Mouse (Mus musculus) olfactory bulb, adult 2 months (tissue): ENCODE results near the gene P3h4. TPM values are rescaled to one million over a fixed set of nuclear protein-coding genes. Genes with fewer than 3 reads are reported as not detected.

Experiments
- H3K27ac ChIP-seq: fragments of 200-500 bp; 2 replicates; pipeline ENCODE4 v1.5.1; 2012; ENCODE audit warnings: low read depth, low read length; ENCODE audit not compliant: insufficient read depth
- H3K4me1 ChIP-seq: fragments of 200-500 bp; 2 replicates; pipeline ENCODE4 v1.6.1; 2012; ENCODE audit warnings: low read length; ENCODE audit not compliant: control insufficient read depth, insufficient read depth
- H3K4me3 ChIP-seq: fragments of 200-500 bp; 2 replicates; pipeline ENCODE4 v1.5.1; 2012; ENCODE audit warnings: mild to moderate bottlenecking, low read depth, low read length, moderate library complexity; ENCODE audit not compliant: insufficient read depth
- CTCF ChIP-seq: fragments of 200-500 bp; IDR thresholded peaks from 2 replicates; pipeline ENCODE4 v1.5.1; 2012; ENCODE audit warnings: low read depth, mild to moderate bottlenecking, low read length, moderate library complexity; ENCODE audit not compliant: insufficient read depth
- POLR2A ChIP-seq: fragments of 200-500 bp; IDR thresholded peaks from 2 replicates; pipeline ENCODE4 v1.6.1; 2012; ENCODE audit warnings: mild to moderate bottlenecking, low read depth, low read length, moderate library complexity; ENCODE audit not compliant: insufficient read depth
- WGBS: fragments of 180-500 bp; shearing (Covaris S2); methylation state at CpG from one replicate; pipeline ENCODE4 v1.1.7; 2018; 5-methylcytosine and 5-hydroxymethylcytosine counted together
- polyA plus RNA-seq: library from polyadenylated mRNA; stranded (reverse); fragments of >200 nt; gene quantifications from 2 replicates; pipeline ENCODE4 v1.2.4, GENCODE M21; 2012; ENCODE audit warnings: low replicate concordance; ENCODE audit not compliant: missing spikeins, insufficient read depth, insufficient read length

The P3h4 gene
- polyA plus RNA-seq, 1 experiment: not detected

DNA sequence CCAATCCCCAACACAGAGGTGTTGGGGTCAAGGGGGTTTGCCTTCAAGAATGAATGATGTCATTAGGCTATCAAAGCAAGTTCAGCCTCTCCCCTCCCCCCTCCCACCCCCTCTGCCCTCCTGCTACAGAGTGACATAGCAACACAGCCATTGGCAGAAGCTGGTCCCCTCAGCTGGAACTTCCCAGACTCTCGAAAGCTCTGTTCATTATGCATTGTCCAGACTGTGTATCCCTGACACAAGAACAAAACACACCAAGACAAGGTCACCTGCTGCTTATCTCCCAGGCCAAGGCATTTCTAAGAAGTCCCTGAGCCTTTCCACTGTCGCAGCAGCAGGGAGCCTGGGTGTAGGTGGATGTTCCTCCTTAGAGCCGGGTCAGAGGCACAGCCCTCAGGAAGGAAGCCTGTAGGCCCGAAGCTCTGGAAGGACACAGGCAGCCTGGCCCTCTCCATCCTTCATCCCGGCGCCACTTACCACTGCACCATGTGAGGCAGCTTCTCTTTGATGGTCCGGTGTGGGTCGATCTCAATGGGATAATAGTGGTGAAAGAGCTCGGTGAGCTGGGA is 21.1 kb upstream of the P3h4 start:
- TF ChIP-seq POLR2A (no peak), CTCF (no peak)
- Histone ChIP-seq H3K4me3 (no peak overlapping the region), H3K27ac (no peak overlapping the region), H3K4me1 (peaks cover 3% of the 10 kb centered on the region; the same call in 1 of the 2 replicates)
- 76% methylated on average over 9 of the region's 9 CpGs for WGBS

DNA sequence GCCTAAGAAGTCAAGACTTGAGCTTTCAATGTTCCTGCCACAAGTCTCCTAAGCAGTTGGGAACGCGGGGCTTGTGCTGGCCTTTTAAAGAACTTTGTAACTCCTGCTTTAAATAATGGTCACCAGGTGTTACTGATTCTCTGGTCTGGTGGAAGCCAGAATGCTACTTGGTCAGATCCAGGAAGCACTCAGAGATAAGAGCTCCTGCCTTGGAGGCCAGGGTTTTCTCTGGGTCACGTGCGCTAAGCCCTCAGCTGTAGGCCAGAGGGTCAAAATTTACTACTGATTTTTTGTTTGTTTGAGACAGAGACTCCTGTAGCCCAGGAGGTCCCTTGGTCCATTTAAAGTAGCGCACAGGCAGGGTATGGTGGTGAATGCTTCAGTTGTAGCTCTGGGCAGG is 17.4 kb upstream of the P3h4 start:
- 99% methylated on average over 5 of the region's 5 CpGs for WGBS
- TF ChIP-seq POLR2A: no peak
- no peak for TF ChIP-seq CTCF

DNA sequence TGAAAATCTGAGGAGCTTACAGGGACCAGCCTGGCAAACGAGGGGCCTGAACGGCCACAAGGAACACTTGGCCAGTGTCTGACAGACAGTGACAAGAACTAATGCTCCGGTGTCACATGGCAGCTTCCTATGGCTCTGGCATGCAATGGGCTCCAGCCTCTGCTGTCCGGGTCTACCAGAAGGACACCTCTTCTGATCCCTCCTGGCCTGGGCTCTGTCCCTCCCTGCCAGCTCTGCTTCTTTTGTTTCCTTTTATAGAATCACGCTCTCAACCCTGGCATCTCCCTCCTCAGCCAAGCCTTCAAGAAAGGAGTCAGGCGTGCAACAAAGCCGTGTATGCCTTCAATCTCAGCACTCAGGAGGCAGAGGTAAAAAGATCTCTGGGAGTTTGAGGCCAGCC is 15.4 kb upstream of the P3h4 start:
- Histone ChIP-seq H3K27ac (no peak overlapping the region), H3K4me1 (0 out of 2 replicates have a peak, but pooled peaks cover 12% of the 10 kb centered on the region), H3K4me3 (no peak overlapping the region)
- TF ChIP-seq CTCF: no peak
- no peak for TF ChIP-seq POLR2A
- 57% methylated on average over 7 of the region's 7 CpGs for WGBS

More for the DNA sequence above, 17.4 kb upstream of the P3h4 start:
- H3K4me3 ChIP-seq: no peak overlapping the region
- peaks cover 12% of the 10 kb centered on the region; the same call in 1 of the 2 replicates for H3K4me1 ChIP-seq
- no peak overlapping the region for H3K27ac ChIP-seq

DNA sequence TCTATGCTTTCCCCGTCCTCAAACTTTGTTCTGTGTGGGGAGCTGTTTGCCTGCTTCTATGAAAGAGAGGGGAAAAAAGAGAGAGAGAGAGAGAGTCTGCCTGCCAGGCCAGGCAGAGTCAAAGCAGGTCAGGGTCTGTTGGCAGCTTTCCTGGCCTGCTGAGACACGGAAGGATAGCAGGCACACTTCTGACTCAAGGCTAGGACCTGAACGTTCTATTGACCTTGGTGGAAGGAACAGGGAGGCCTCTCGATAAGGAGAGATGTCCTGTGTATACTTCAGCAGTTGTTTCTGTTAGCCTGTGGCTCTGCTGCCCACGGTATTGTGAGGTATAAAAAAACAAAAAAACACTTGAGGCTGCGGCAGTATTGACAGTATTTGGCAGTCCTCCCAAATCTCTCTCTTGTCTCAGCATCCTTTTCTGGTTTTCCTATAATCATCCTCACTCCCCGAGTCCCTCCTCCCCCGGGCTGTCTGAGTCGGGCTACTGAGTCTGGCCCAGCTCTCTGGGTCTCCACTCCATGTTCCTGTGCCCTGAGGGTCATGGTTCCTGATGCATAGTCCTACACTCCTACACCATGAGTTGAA is 14.1 kb upstream of the P3h4 start:
- peak overlapping the region; percentile 47 for H3K27ac ChIP-seq
- H3K4me1 ChIP-seq: 0 out of 2 replicates have a peak, but pooled peaks cover 12% of the 10 kb centered on the region
- WGBS: 26% methylated on average over 9 of the region's 9 CpGs
- no peak for TF ChIP-seq CTCF
- no peak for TF ChIP-seq POLR2A
- H3K4me3 ChIP-seq: no peak overlapping the region

DNA sequence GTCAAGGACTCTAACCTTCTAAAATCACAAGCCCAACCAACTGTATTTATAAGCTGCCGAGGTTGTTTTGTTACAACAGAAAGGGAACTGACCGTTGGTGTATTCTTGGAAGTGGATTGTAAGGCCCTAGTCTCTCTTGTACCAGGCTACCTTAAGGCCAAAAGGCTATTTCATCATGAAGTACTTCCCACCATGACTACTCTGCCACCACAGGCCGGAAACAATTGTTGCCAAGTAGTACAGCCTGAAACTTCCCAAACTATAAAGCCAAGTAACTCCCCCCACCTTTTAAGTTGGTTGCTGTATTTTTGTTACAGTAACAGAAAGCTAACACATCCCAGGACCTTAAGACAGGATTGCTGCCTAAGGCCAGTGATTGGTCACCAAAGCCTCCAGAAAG is 12.2 kb upstream of the P3h4 start:
- H3K4me1 ChIP-seq: 0 out of 2 replicates have a peak, but pooled peaks cover 12% of the 10 kb centered on the region

GRCm38 (mm10) chr11:100425851-100426250 is 11.2 kb upstream of the P3h4 start:
- Histone ChIP-seq H3K27ac (no peak overlapping the region), H3K4me1 (0 out of 2 replicates have a peak, but pooled peaks cover 12% of the 10 kb centered on the region), H3K4me3 (no peak overlapping the region)
- TF ChIP-seq POLR2A: no peak
- peak; percentile 46; the same call in 1 of the 2 replicates for TF ChIP-seq CTCF
- WGBS: 42% methylated on average over 7 of the region's 7 CpGs

More for the DNA sequence above, 12.2 kb upstream of the P3h4 start:
- H3K4me3 ChIP-seq: no peak overlapping the region
- no peak for TF ChIP-seq POLR2A
- no peak for TF ChIP-seq CTCF
- 82% methylated on average over 3 of the region's 3 CpGs for WGBS
- H3K27ac ChIP-seq: no peak overlapping the region

- TF ChIP-seq CTCF: no peak
- no peak for TF ChIP-seq POLR2A
- Histone ChIP-seq H3K4me3 (no peak overlapping the region), H3K27ac (no peak overlapping the region), H3K4me1 (0 out of 2 replicates have a peak, but pooled peaks cover 4% of the 10 kb centered on the region)
- 94% methylated on average over 7 of the region's 7 CpGs for WGBS
Measured at GRCm38 (mm10) chr11:100423836-100424235, 9.2 kb upstream of the P3h4 start.

GRCm38 (mm10) chr11:100421537-100421936 is 6.9 kb upstream of the P3h4 start:
- WGBS: 66% methylated on average over 8 of the region's 8 CpGs
- Histone ChIP-seq H3K4me1 (no peaks in the 10 kb centered on the region), H3K4me3 (no peak overlapping the region)

More at GRCm38 (mm10) chr11:100421537-100421936, 6.9 kb upstream of the P3h4 start:
- H3K27ac ChIP-seq: no peak overlapping the region
- TF ChIP-seq POLR2A (no peak), CTCF (no peak)
